Mouse (Mus musculus) erythroblast, embryonic 14.5 days (primary cell): ENCODE measurements around the gene Hand2.

ENCODE experiments used
- GATA1 ChIP-seq: IDR thresholded peaks from 2 replicates; pipeline ENCODE4 v1.6.1; 2012; ENCODE audit warnings: low read length, inconsistent platforms, mixed read lengths
- TAL1 ChIP-seq: IDR thresholded peaks from 3 replicates; pipeline ENCODE4 v1.6.1; 2012; ENCODE audit warnings: low read length, inconsistent platforms, mixed read lengths

DNA sequence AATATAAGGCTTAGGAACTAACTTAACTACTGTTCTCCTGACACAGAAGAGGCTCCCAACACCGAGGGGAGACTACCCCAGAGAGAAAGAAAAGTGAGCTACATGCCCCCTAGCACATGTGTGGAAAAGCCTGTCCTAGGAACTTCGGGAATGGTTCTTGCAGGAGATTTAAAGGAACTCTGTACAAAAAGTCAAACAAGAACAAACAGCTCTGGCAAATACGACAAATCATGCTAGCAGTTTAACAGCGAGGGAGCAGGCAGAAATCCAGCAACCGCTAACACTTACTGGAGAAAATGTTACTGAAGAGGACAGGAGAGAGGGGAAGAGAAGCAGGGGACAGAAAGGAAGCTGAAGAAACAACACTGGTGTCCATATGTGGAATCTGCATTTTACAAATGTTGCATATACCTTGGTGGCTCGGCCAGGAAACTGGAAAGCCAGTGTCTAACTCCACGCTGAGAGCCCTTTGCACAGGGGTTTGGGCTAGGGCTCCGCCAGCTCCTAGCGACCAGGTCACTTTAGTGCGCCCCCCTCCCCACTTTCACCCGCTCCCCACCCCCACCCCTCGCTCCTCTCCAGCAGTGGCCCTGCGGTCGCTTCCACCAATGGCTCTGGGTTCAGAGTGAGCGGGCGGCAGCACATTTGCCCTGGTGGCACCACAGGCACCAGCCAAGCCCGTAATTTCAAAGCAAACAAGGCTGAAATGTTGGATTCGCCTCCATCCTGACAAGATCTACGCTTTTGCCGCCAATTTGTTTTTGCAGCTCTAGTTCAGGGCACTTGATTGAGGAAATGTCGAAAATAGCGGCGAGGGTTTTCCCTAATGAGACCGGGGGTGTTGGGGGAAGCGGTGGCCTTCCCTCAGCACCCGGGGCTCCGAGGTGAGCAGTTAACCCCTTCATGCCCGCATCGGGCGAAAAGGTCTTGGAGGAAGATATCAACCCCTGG lies 8.5 kb upstream of the Hand2 start:
- TF ChIP-seq GATA1 (no peak), TAL1 (no peak)
